Mouse (Mus musculus) C2C12 (cell line): ENCODE measurements at regions not wholly inside any gene's neighbourhood (a gene's known extent, or its start where the extent isn't known, plus 50 kb on each side); places are given as distances from the start of the nearest gene placed in this dataset.

ENCODE experiments used
- CTCF ChIP-seq: IDR thresholded peaks from one replicate; pipeline ENCODE4 v1.5.1; 2011; ENCODE audit not compliant: control insufficient read depth, insufficient read depth, insufficient read length
- MAX ChIP-seq: IDR thresholded peaks from one replicate; pipeline ENCODE4 v1.6.1; 2011; ENCODE audit warnings: mild to moderate bottlenecking, control low read depth

DNA sequence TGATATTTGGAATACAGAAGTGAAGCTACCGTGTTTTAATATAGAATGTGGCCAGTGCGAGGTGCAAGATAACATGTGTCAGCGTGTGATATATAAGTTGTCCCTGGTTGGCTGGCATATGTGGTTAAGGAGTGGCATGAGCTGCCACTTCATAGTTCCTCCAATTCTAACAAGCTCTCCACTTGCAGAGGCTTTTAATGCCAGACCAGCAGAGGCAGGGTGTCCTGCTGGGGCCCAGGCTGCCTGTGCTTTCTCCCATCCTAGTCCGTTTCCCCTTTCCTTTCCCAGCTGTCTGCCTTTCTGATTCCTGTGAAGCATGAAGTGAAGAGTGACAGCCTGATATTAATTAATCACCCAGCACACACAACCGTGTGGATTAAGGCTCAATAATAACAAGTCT is 73.7 kb upstream of the Bcl6 start:
- TF ChIP-seq CTCF (no peak), MAX (no peak)
